Mouse (Mus musculus): ENCODE data around the gene Usp6nl. TPM values are rescaled to one million over a fixed set of nuclear protein-coding genes. Genes with fewer than 3 reads are reported as not detected.

Usp6nl gene
- total RNA-seq, 2 experiments from 2014 or later = 13.1 to 13.5 TPM

DNA sequence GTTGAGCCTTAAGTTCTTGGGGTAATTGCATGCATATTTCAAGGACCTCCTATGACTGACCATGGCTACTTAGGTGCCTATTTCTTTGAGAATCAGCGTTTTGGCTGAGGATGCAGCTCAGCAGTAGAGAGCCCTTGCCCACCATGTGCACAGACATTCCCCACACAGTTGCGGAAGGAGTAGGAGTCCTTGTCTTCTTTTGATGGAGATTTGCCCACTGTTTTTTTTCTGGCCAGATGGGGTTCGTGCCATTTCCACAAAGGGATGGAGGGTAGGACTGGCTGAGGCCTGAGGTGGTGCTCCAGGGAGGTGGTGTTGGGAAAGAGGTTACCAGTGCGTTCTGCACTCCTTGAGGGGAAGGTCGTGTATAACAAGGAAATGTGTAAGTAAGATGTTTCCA is 91.9 kb downstream of the Usp6nl start:
- Histone ChIP-seq H3K4me3 (no peak overlapping the region), H3K27ac (no peak overlapping the region)
- DNase-seq (ENCODE audit: low spot score in 2 of 2) = no peak
- no peak for TF ChIP-seq CTCF (conservative IDR thresholded peaks at IDR 0.05)

DNA sequence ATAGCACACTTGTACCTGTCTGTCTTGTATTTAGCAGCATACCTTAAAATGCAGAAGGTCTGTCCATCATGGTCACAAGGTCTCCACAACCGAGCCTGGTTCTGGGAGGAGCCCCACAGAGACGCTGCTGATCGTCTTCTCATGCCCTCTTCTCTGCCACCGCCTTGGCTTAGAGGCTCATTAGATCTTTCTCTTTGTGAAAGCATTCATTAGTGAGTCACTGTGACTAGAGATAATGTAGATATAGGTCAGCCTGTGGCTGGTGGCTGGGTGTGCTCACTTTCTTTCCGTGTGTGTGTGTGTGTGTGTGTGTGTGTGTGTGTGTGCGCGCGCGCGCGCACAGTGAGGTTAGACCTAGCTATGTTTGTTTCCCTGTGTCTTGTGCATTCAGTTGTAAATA is 94.7 kb downstream of the Usp6nl start:
- Histone ChIP-seq H3K4me3 (no peak overlapping the region), H3K27ac (no peak overlapping the region)
- no peak for TF ChIP-seq CTCF (conservative IDR thresholded peaks at IDR 0.05)
- no peak for DNase-seq (ENCODE audit: low spot score in 2 of 2)

DNA sequence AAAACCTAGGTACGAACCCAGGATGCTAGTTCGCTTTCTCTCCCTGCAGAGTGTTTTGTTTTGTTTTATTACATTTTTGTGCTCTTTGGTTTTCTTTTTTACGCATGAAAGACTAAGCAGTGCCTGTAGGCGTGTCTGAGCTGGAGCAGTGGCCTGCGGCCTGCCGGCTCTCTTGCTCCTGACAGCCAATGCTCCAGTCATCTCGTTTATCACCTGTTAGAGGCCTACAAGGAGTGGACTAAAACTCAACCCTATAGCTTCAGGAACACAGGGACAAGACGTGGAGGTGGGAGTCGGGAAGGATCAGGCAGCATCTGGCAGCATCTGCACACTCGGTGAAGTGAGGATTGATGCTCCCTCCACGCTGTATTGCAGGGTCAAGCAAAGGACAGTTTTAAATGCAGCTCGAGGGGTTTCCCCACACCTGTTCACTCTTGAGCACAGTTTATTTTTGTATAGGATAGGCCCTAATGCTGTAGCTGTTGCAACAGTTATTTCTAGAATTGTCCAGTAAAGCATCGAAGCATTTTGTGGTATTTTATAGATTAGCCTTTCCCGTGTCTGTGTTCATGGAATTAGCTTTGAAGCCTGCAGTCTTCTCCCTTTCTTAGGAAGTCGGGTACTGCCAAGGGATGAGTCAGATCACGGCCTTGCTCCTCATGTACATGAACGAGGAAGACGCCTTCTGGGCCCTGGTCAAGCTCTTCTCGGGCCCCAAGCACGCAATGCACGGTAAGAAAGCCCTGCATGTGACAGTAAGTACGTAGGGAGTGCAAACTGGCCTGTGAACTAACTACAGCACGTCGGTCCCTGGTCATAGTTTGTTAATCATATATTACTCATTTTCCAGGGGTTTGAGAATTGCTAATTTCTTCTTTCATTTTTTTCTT is 101.4 kb downstream of the Usp6nl start:
- H3K27ac ChIP-seq = no peak overlapping the region
- no peak for TF ChIP-seq CTCF (conservative IDR thresholded peaks at IDR 0.05)
- DNase-seq (ENCODE audit: low spot score in 2 of 2) = no peak
- H3K4me3 ChIP-seq = no peak overlapping the region

DNA sequence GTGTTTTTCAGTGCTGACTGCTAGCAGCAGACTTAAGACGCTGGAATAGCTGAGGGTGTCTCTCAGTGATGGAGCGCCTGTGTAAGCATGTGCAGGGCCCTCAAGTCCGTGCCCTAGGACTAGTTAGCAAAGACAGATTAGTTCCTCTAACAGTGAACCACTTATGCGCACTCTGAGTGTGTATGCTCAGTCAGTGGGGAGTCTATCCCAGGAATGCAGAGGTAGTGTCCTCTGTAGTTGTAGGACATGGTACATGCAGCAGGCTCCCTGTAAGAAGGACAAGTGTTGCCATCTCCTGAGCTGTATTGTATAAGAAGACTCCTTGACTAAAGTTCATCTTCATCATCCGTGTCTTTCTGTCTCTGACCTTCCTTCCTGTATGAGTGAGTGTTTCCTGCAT is 102.4 kb downstream of the Usp6nl start:
- H3K27ac ChIP-seq = no peak overlapping the region
- no peak for TF ChIP-seq CTCF (conservative IDR thresholded peaks at IDR 0.05)
- DNase-seq (ENCODE audit: low spot score in 2 of 2) = no peak
- no peak overlapping the region for H3K4me3 ChIP-seq

DNA sequence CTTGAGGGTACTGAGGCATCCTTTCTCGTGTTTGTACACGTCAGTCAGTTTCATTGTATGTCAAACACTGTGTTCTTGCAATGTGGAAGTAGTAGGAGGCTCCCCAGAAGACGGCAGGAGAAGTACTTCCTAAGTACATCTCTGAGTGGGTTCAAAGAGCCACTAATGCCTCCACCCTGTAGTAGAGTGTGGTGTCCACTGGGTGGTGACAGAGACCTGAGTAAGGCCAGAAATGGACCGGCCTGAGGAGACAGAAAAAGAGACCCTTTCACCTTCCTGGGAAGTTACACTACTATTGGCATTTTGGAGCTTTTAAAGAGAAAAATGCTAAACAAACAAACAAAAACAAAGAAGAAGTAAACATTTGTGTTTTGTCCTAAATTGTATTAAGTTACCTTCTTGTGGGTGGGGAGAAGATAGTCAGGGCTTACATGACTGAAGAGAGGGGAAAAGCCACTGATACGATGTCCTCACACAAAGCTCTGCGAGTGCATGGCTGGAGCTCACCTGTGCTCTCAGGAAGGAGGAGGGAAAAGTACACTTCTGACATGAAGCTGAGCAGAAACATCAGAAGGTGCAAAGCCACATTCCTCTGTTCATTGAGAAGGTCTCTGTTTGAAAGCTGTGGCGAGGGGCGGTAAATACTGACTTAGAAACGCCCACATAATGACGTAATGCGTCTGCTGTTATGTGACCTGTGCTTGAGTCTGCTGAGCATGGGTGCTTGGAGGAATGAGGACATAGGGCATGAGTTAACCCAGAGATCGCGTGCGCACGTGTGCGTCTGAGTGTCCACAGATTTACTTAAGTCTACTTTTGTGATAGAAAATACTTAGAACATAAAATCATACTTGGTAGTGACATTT is 113.9 kb downstream of the Usp6nl start:
- H3K27ac ChIP-seq = no peak overlapping the region
- H3K4me3 ChIP-seq = no peak overlapping the region
- TF ChIP-seq CTCF (conservative IDR thresholded peaks at IDR 0.05) = peak; percentile 94
- DNase-seq (ENCODE audit: low spot score in 2 of 2) = peak; percentile 40 to 59

DNA sequence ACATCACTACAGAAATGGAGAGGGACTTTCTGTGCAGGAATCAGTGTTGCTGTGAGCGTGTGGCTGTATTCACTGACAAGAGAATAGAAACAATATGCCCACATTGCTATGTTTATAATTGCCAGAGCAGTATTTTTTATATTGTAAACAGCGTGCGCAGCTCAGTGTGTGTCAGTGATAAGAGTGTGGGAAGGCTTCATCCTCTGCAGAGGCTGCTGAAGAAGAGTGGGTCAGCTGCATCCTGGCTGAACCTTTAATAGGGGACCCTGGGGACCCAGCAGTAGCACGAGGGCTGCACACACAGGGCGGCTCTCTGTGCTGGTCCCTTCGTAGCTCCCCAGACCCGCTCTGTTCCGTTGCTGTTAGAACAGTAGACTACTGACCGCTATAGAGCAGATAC is 119.2 kb downstream of the Usp6nl start:
- H3K27ac ChIP-seq = 0 out of 2 replicates have a peak overlapping the region, but pooled peaks have one; percentile 36
- no peak for TF ChIP-seq CTCF (conservative IDR thresholded peaks at IDR 0.05)
- no peak overlapping the region for H3K4me3 ChIP-seq
- no peak for DNase-seq (ENCODE audit: low spot score in 2 of 2)

DNA sequence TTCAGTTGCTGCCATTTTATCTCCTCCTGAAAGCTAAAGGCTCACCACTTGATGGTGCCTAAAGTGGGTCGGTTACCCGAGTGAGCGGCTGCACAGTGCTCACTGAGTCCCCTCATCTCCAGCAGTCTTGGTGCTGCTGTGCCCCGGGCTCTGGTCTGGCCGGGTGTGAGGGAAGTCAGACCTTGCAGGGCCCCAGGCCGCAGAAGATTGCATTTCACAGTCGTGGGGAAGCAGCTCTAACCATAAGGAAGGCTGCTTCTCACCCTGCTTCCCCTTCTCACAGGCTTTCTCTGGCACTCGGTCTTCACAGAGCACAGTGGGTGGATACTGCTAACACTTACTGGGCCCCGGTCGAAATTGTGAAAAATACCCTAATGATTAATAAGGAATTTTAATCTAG is 119.8 kb downstream of the Usp6nl start:
- Histone ChIP-seq H3K4me3 (no peak overlapping the region), H3K27ac (no peak overlapping the region)
- TF ChIP-seq CTCF (conservative IDR thresholded peaks at IDR 0.05) = no peak
- no peak for DNase-seq (ENCODE audit: low spot score in 2 of 2)

DNA sequence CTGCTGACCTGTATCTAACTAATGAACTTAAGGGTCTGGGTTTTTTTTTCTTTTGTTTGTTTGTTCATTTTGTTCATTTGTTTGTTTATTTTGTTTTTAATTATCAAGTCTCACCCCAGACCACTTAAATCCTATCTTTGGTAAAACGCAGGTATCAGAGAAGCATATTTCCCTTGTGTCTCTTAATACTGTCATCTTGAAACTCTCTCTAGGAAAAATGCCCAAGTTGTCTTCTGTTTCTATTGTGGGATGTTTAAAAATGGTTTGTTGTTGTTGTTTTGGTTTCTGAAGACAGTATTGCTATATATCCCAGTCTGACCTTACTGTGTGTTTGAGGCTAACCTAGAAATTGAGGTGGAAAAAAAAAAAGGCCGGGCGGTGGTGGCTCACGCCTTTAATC is 121.5 kb downstream of the Usp6nl start:
- TF ChIP-seq CTCF (conservative IDR thresholded peaks at IDR 0.05) = no peak
- no peak for DNase-seq (ENCODE audit: low spot score in 2 of 2)
- Histone ChIP-seq H3K27ac (no peak overlapping the region), H3K4me3 (no peak overlapping the region)

DNA sequence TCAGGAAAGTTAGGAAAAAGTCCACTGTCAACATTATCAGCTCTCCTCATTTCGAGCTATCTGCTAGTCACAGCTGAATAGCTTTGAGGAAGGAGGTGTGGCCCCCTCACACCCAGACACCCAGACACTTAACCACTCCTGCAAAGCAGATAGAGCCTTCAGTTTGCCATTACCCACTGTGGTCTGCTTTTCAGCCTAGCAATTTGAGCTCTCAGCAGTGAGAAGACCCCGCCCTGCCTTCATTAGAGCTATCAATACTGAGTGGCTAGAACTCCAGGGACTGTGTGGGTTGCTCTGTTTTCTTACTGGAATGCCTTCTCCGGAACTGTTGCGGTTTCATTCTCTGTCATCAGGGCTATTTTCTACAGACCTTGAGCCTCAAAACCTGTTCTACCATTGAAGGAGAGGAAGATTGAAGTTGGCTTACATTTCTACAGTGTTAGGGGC is 122.3 kb downstream of the Usp6nl start:
- TF ChIP-seq CTCF (conservative IDR thresholded peaks at IDR 0.05) = no peak
- H3K4me3 ChIP-seq = no peak overlapping the region
- DNase-seq (ENCODE audit: low spot score in 2 of 2) = no peak
- H3K27ac ChIP-seq = 0 out of 2 replicates have a peak overlapping the region, but pooled peaks have one; percentile 32

DNA sequence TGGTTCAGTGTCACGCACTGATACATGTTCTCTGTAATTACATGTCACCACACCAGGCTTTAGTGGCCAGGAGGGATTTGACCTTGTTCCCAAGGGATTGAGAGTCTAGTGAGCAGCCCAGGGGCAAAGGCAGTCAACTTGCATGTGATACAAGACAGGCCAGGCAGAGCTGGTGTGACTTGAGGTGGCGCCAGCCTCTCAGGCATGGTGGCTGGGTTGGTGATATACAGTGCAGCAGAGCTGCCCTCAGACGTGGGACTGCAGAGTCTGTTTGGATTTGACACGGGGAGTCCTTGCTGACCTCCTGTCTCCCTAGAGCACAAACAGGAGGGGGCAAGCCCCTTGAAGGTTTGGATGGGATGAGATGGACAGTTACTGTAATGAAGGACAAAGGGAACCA is 123.4 kb downstream of the Usp6nl start:
- TF ChIP-seq CTCF (conservative IDR thresholded peaks at IDR 0.05) = no peak
- no peak for DNase-seq (ENCODE audit: low spot score in 2 of 2)
- H3K27ac ChIP-seq = peak overlapping the region; percentile 18; the same call in 1 of the 2 replicates
- H3K4me3 ChIP-seq = no peak overlapping the region

DNA sequence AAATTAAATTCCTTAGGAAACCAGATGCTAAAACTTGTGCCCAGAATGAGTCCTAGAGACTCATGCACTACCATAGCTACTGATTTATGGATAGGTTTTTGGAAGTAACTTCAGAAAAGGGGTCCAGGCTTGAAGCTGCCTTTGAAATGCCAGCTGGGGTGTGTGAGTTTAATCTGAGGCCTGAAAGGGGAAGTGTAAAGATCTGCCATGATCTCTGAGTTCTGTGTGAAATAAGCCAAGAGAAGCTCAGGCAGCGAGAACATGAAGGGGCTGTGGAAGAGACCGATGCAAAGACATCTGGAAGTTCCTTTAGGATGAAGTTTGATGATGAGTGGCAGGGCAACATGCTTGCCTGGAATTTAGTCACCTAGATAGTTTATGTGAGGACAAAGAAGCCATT is 126.4 kb downstream of the Usp6nl start:
- no peak for TF ChIP-seq CTCF (conservative IDR thresholded peaks at IDR 0.05)
- no peak overlapping the region for H3K27ac ChIP-seq
- no peak for DNase-seq (ENCODE audit: low spot score in 2 of 2)
- H3K4me3 ChIP-seq = no peak overlapping the region

DNA sequence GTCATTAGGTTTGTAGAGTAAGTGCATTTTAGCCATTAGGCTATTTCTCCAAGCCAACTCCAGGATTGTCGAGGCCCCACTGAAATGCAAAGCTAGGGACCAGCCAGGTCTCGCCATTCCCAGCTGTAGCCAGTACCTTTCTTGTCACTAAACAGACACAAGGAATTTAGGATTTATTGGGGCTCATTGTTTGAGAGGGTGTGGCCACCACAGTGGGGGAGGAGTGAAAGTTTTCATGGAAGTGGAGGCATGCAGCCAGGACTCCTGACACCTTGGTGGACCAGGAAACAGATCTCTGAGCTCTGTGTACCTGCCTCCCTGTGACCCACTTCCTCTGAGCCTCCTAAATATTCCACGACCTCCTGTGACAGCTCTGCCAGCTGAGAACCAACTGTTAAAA is 127.2 kb downstream of the Usp6nl start:
- no peak overlapping the region for H3K4me3 ChIP-seq
- H3K27ac ChIP-seq = peak overlapping the region; percentile 12; the same call in 1 of the 2 replicates
- TF ChIP-seq CTCF (conservative IDR thresholded peaks at IDR 0.05) = no peak
- DNase-seq (ENCODE audit: low spot score in 2 of 2) = no peak

DNA sequence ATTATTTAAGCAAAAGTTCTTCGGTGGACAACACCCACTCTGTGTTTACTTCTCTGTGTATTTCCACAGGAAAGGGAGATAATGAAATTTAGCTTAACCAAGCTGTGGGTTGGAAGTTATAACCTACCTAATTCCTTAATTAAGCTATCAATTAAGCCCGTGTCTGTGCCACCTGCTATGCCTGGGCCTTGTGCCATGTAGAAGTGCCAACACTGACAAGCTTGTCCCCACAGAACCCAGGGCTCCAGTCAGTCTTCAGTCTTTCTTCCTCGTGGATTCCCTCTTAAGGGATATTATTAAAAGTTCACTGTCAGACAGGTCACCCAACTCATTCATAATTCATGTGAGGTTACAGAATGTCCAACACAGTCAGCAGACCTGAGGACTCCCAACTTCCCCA is 128.1 kb downstream of the Usp6nl start:
- peak in 1 of 2 experiments; percentile 49 for DNase-seq (ENCODE audit: low spot score in 2 of 2)
- TF ChIP-seq CTCF (conservative IDR thresholded peaks at IDR 0.05) = no peak
- H3K4me3 ChIP-seq = no peak overlapping the region
- peak overlapping the region; percentile 12; the same call in 1 of the 2 replicates for H3K27ac ChIP-seq

Data from layer of hippocampus, adult 2 months (tissue).